Mouse (Mus musculus): ENCODE measurements around the gene Ngp. TPM values are rescaled to one million over a fixed set of nuclear protein-coding genes. Genes with fewer than 3 reads are reported as not detected.

The Ngp gene
- polyA plus RNA-seq, 1 experiment, result not detected

DNA sequence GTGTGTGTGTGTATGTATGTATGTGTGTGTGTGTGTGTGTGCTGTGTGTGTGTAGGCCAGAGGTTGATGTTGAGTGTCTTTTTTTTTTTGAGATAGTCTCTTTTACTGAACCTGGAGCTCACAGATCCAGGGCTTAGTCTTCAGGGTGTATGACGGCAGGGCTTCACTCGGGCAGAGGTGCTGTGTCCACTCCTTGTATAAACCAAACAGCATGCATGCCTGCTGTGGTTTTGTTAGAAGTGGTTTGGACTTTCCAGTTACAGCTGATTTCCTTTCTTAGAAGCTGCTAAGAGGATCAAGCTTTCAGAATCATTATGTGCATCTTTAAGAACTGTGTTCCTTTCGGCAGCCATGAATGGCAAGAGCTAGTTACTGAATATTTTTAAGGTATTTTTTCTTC lies 38.4 kb downstream of the Ngp start:
- Histone ChIP-seq H3K4me1 (ENCODE audit: control insufficient read depth, insufficient read depth, insufficient read length, low read length) (peaks cover 24% of the 10 kb centered on the region), H3K4me3 (ENCODE audit: low read depth, low read length) (no peak overlapping the region), H3K27me3 (ENCODE audit: control insufficient read depth, insufficient read depth, low read length) (no peaks in the 10 kb centered on the region), H3K36me3 (ENCODE audit: control insufficient read depth, insufficient read depth, low read length) (peaks cover 7% of the 10 kb centered on the region; the same call in 1 of the 2 replicates), H3K27ac (ENCODE audit: insufficient read depth, low read depth, low read length) (peak overlapping the region; percentile 73; the same call in 1 of the 2 replicates)
- TF ChIP-seq CTCF (IDR thresholded peaks at IDR 0.05; ENCODE audit: extremely low read depth, insufficient read length, insufficient replicate concordance, low read depth, low read length), result no peak
- TF ChIP-seq POLR2A (IDR thresholded peaks at IDR 0.05; ENCODE audit: low read depth, low read length), result no peak
- WGBS, result 79% methylated on average over 3 of the region's 3 CpGs

DNA sequence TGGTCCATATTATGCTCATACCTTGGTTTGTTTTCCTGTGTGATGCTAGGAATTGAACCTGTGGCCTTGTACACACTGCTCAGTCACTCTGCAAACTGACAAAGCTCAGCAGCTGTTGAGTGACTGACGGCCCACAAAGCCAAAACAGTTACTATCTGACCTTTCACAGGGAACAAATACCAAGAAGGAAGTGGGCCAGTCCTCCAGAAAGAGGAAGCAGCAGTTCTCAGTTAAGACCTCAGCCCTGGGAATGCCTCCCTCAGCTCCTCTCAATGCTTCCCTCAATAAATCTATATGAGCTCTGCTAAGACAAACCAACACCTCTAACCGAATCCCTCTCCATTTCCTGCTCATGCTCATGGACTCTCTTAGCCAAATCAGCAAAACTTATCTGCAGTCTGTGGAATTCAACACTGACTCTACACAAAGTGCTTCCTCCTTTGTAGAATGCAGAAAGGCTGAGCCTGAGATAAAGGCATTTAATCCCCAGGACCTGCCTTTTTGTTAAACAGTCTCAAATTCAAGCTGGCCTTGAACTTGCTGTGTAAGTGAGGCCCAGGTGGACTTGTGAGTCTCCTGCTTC lies 39.7 kb downstream of the Ngp start:
- 24% methylated on average over 2 of the region's 2 CpGs for WGBS
- H3K36me3 ChIP-seq (ENCODE audit: control insufficient read depth, insufficient read depth, low read length), result peaks cover 7% of the 10 kb centered on the region; the same call in 1 of the 2 replicates
- no peak for TF ChIP-seq POLR2A (IDR thresholded peaks at IDR 0.05; ENCODE audit: low read depth, low read length)
- no peak for TF ChIP-seq CTCF (IDR thresholded peaks at IDR 0.05; ENCODE audit: extremely low read depth, insufficient read length, insufficient replicate concordance, low read depth, low read length)
- no peak overlapping the region for H3K4me3 ChIP-seq (ENCODE audit: low read depth, low read length)
- no peaks in the 10 kb centered on the region for H3K27me3 ChIP-seq (ENCODE audit: control insufficient read depth, insufficient read depth, low read length)
- H3K27ac ChIP-seq (ENCODE audit: insufficient read depth, low read depth, low read length), result peak overlapping the region; percentile 73
- peaks cover 24% of the 10 kb centered on the region for H3K4me1 ChIP-seq (ENCODE audit: control insufficient read depth, insufficient read depth, insufficient read length, low read length)

DNA sequence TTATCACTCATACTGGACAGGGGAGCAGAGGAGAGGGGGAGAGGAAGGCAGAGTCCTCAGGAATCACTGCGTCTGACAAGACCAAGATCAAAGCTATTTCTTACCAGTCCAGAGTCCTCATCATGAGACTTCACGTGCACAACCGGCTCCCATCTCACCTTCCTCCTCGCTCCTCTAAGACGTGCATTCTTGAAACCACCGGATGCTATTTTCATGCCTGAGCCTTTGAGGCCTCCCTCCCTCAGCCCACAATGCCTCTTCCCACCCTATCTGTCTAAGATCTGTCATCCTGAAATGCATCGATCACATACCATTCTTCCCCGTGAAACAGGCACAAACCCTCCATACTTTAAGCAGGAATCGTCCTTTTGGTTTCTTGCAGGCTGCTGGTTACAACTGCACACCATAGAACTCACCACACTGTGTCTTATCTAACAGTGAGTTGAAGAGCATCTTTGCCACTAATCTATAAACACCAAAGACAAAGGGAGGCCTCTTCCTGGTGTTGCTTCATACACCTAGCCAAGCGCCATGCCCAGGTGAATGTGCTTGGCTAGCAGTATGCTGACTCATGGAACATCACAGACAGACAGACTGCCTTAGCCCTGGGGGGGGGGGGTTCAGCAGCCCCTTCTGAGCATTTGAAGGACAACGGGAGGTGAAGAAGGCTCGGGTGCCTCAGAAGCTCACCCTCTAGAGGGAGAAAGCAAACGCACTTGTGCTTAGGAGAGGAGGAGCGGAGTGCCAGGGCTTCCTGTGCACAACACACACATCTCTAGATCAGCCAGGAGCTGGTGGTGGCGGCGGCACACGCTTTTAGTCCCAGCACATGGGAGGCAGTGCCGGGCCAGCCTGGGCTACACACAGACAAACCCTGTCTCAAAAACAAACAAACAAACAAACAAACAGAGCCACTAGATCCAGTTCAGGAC lies 41.6 kb downstream of the Ngp start:
- 79% methylated on average over 18 of the region's 18 CpGs for WGBS

DNA sequence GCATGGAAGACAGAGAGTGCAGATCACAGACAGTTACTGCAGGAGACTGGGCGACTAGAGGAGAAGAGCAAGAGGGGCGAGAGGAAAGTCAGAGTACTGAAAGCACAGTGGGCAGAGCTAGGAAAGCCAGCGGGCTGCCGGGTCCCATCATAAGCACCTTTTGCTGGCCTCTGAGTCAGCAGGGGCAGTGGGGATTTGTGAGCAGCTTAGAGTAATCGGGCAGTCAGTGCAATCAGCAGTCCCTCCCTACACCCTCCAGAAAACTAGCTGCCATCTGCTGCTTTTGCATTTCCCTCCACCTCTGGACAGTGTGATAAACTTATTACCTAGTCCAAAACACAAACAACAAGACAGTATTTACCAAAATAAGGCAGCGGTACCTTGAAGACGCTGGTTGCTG lies 42.8 kb downstream of the Ngp start:
- H3K27ac ChIP-seq (ENCODE audit: insufficient read depth, low read depth, low read length), result no peak overlapping the region
- TF ChIP-seq CTCF (IDR thresholded peaks at IDR 0.05; ENCODE audit: extremely low read depth, insufficient read length, insufficient replicate concordance, low read depth, low read length), result no peak
- no peak for TF ChIP-seq POLR2A (IDR thresholded peaks at IDR 0.05; ENCODE audit: low read depth, low read length)

More for the DNA sequence above, 41.6 kb downstream of the Ngp start:
- no peaks in the 10 kb centered on the region for H3K27me3 ChIP-seq (ENCODE audit: control insufficient read depth, insufficient read depth, low read length)
- H3K27ac ChIP-seq (ENCODE audit: insufficient read depth, low read depth, low read length), result peak overlapping the region; percentile 17
- H3K4me3 ChIP-seq (ENCODE audit: low read depth, low read length), result no peak overlapping the region
- TF ChIP-seq CTCF (IDR thresholded peaks at IDR 0.05; ENCODE audit: extremely low read depth, insufficient read length, insufficient replicate concordance, low read depth, low read length), result no peak
- no peak for TF ChIP-seq POLR2A (IDR thresholded peaks at IDR 0.05; ENCODE audit: low read depth, low read length)
- H3K4me1 ChIP-seq (ENCODE audit: control insufficient read depth, insufficient read depth, insufficient read length, low read length), result peaks cover 19% of the 10 kb centered on the region
- no peaks in the 10 kb centered on the region for H3K36me3 ChIP-seq (ENCODE audit: control insufficient read depth, insufficient read depth, low read length)

DNA sequence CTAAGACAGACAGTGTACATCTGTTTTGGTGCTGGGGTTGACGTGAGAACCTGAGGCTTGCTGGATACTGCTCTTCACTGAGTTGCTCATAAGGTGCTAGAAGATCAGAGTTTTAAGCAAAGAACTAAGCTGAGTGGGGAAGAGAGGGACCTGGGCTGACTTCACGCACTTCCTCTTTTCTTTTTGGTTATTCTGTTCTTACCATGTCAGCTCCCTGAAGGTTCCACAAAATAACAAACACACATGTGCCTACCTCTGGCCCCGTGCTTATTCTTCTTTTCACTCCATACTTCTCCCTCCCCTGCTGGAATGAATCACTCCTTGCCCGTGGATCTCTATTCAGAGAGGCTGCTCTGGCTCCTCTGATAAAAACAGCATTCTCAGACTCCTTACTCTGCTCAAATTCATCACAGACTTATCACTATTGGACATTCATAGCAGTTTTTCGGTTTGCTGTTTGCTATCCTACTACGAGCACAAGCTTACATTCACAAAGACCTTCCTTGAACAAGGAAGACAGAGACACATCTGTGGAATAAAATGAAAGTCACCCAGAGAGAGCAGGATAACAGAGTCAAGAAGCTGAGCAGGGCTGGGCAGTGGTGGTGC lies 44.5 kb downstream of the Ngp start:
- TF ChIP-seq POLR2A (IDR thresholded peaks at IDR 0.05; ENCODE audit: low read depth, low read length), result no peak
- no peak for TF ChIP-seq CTCF (IDR thresholded peaks at IDR 0.05; ENCODE audit: extremely low read depth, insufficient read length, insufficient replicate concordance, low read depth, low read length)
- H3K27ac ChIP-seq (ENCODE audit: insufficient read depth, low read depth, low read length), result no peak overlapping the region
- H3K4me3 ChIP-seq (ENCODE audit: low read depth, low read length), result no peak overlapping the region
- WGBS, result 84% methylated on average over 6 of the region's 6 CpGs
- H3K27me3 ChIP-seq (ENCODE audit: control insufficient read depth, insufficient read depth, low read length), result no peaks in the 10 kb centered on the region
- H3K36me3 ChIP-seq (ENCODE audit: control insufficient read depth, insufficient read depth, low read length), result no peaks in the 10 kb centered on the region
- peaks cover 6% of the 10 kb centered on the region; the same call in 1 of the 2 replicates for H3K4me1 ChIP-seq (ENCODE audit: control insufficient read depth, insufficient read depth, insufficient read length, low read length)

More for the DNA sequence above, 42.8 kb downstream of the Ngp start:
- Histone ChIP-seq H3K27me3 (ENCODE audit: control insufficient read depth, insufficient read depth, low read length) (no peaks in the 10 kb centered on the region), H3K36me3 (ENCODE audit: control insufficient read depth, insufficient read depth, low read length) (no peaks in the 10 kb centered on the region), H3K4me3 (ENCODE audit: low read depth, low read length) (no peak overlapping the region), H3K4me1 (ENCODE audit: control insufficient read depth, insufficient read depth, insufficient read length, low read length) (peaks cover 17% of the 10 kb centered on the region)
- 60% methylated on average over 7 of the region's 7 CpGs for WGBS

DNA sequence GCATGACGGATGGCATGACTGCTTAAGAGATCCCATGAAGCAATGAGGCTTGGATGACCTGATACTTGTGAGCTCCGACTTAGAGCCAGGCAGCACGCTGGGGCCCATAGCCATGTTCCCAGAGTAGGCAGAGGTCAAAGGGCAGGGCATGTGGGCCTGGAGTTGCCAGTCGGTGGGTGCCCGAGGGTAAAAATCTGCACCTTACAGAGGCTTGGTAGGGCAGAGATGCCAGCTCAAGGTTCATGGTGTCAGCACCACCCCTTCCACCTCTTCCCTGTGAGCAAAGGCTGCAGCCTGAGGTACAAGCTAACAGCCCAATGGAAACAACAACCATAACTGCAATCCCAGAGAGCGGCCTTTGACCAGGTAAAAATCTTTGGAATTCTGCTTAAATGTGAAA lies 45.8 kb downstream of the Ngp start:
- Histone ChIP-seq H3K4me1 (ENCODE audit: control insufficient read depth, insufficient read depth, insufficient read length, low read length) (peaks cover 5% of the 10 kb centered on the region; the same call in 1 of the 2 replicates), H3K27ac (ENCODE audit: insufficient read depth, low read depth, low read length) (no peak overlapping the region), H3K36me3 (ENCODE audit: control insufficient read depth, insufficient read depth, low read length) (0 out of 2 replicates have a peak, but pooled peaks cover 4% of the 10 kb centered on the region), H3K27me3 (ENCODE audit: control insufficient read depth, insufficient read depth, low read length) (no peaks in the 10 kb centered on the region), H3K4me3 (ENCODE audit: low read depth, low read length) (no peak overlapping the region)
- TF ChIP-seq CTCF (IDR thresholded peaks at IDR 0.05; ENCODE audit: extremely low read depth, insufficient read length, insufficient replicate concordance, low read depth, low read length), result no peak
- no peak for TF ChIP-seq POLR2A (IDR thresholded peaks at IDR 0.05; ENCODE audit: low read depth, low read length)
- WGBS, result 80% methylated on average over 6 of the region's 6 CpGs
